Mouse (Mus musculus): ENCODE results near the gene Tnfsf15. TPM values are rescaled to one million over a fixed set of nuclear protein-coding genes. Genes with fewer than 3 reads are reported as not detected.
A peak's percentile ranks its signal among the peaks of the same experiment; 100 is the strongest.

Tnfsf15 gene
- total RNA-seq, 2 experiments from 2014 or later = 0.21 to 0.26 TPM

GRCm38 (mm10) chr4:63743660-63744059 lies 1.3 kb downstream of the Tnfsf15 start:
- DNase-seq (ENCODE audit: low spot score in 2 of 2) = no peak
- intact Hi-C loops (cut with DNase I) = no loop called here

DNA sequence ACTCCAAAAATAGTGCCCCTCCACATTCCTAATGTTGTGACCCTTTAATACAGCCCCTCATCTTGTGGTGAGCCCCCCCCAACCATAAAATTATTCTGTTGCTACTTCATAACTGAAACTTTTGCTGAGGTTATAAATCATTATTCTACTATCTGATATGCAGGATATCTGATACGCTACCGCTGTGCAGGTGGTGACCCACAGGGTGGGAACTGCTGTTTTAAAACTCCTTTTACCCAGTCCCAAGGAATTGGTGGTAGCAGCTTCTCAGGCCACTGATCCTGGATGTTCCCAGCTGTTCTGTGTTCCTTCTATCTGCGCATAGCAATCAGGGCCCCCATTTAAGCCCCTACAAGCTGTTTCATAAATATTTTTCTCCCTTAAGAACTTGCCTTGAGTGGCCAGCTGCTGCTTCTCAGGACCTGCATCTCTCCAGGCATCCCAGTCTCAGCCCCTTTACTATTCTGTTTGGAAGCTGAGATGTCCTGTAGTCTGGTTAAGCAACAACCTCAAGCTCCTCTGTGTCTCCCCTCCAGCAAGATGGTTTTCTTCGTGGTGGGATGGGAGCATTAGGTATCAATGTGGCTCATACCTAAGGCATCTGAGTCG lies 2.0 kb downstream of the Tnfsf15 start:
- intact Hi-C loops (cut with DNase I) = no loop called here
- DNase-seq (ENCODE audit: low spot score in 2 of 2) = no peak

- no peak for DNase-seq (ENCODE audit: low spot score in 2 of 2)
- intact Hi-C loops (cut with DNase I) = no loop called here
Observed at GRCm38 (mm10) chr4:63742101-63742500, 2.8 kb downstream of the Tnfsf15 start.

- no peak for DNase-seq (ENCODE audit: low spot score in 2 of 2)
- intact Hi-C loops (cut with DNase I) = no loop called here
Observed at GRCm38 (mm10) chr4:63740761-63741160, 4.2 kb downstream of the Tnfsf15 start.

GRCm38 (mm10) chr4:63740001-63740400 lies 4.9 kb downstream of the Tnfsf15 start:
- no peak for DNase-seq (ENCODE audit: low spot score in 2 of 2)
- intact Hi-C loops (cut with DNase I) = no loop called here

GRCm38 (mm10) chr4:63739524-63739923 lies 5.4 kb downstream of the Tnfsf15 start:
- DNase-seq (ENCODE audit: low spot score in 2 of 2) = peak; percentile 15 to 17
- intact Hi-C loops (cut with DNase I) = no loop called here

DNA sequence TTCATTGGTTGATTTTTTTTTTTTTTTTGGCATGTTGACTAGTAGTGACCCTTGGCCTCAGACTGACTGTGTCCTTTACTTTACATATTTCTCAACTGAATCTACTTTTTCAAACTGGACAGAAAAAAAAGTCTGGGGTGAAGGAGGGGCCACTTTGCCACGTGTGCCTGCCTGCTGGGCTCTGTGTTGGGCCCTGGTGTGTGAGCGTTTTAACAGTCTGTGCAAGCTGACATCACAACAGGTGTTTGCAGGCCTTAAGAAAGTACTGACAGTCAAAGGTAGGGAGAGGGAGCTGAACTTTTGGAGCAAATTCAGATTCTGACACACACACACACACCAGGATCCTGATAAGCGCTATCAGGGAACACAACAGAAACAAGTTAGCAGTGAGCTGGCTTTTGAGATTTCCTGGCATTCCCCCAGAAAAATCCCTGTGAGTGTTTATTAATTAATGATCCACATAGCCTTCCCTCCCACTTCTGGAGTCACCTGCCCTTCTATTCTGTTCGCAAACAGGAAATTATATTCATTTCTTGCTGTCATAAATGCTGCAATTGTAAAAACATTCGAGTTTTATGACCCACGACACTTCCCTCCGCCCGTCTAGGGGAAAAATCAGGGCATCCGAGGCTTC lies 6.4 kb downstream of the Tnfsf15 start:
- intact Hi-C loops (cut with DNase I) = no loop called here
- DNase-seq (ENCODE audit: low spot score in 2 of 2) = no peak

GRCm38 (mm10) chr4:63731299-63731698 lies 13.6 kb downstream of the Tnfsf15 start:
- intact Hi-C loops (cut with DNase I) = no loop called here

GRCm38 (mm10) chr4:63726727-63727126 lies 18.2 kb downstream of the Tnfsf15 start:
- intact Hi-C loops (cut with DNase I) = no loop called here
- no peak for DNase-seq (ENCODE audit: low spot score in 2 of 2)

More at GRCm38 (mm10) chr4:63731299-63731698, 13.6 kb downstream of the Tnfsf15 start:
- DNase-seq (ENCODE audit: low spot score in 2 of 2) = no peak

- intact Hi-C loops (cut with DNase I) = no loop called here
- DNase-seq (ENCODE audit: low spot score in 2 of 2) = no peak
Observed at GRCm38 (mm10) chr4:63725981-63726380, 18.9 kb downstream of the Tnfsf15 start.

- DNase-seq (ENCODE audit: low spot score in 2 of 2) = peak in 1 of 2 experiments; percentile 6
- intact Hi-C loops (cut with DNase I) = no loop called here
Observed at GRCm38 (mm10) chr4:63717922-63718643, 26.8 kb downstream of the Tnfsf15 start.

- intact Hi-C loops (cut with DNase I) = no loop called here
- no peak for DNase-seq (ENCODE audit: low spot score in 2 of 2)
Observed at GRCm38 (mm10) chr4:63711886-63712285, 33.0 kb downstream of the Tnfsf15 start.

DNA sequence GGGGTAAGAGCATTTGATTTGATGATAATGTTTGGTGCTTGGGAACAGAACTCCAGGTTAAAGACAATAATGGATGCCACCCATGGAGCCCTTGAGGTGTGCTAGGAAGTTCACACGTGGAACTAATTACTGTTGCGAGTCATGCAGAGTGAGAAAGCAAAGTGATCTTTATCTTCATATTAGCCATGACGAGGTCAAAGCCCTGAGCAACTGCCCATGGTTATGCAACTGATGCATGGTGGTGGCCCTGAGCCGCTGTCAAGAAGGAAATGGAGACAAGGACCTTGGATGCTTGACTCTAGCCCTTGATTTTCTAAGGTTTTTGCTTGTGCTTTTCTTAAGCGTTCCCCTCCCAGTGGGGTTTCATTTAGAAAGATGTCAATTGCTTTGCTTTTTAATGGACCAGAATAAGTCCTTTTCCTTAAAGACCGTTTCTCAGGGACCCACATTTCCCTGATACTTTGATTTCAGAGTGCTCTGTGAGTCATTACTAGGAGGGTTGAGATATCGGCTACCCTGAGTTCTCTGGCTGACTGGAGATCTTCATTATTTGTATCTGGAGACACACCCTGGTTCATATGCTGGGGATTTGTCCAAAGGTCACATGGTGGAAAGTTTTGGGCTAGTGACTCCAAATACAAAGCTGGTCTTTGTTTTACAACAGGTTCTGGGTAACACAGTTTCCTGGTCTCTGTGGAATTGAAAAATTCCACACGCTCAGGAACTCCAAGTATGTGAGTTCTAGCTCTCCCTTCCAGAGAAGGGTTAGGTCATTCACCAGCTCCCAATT lies 34.3 kb downstream of the Tnfsf15 start:
- DNase-seq (ENCODE audit: low spot score in 2 of 2) = no peak
- intact Hi-C loops (cut with DNase I) = no loop called here

GRCm38 (mm10) chr4:63706279-63706971 lies 38.5 kb downstream of the Tnfsf15 start:
- intact Hi-C loops (cut with DNase I) = no loop called here
- no peak for DNase-seq (ENCODE audit: low spot score in 2 of 2)

DNA sequence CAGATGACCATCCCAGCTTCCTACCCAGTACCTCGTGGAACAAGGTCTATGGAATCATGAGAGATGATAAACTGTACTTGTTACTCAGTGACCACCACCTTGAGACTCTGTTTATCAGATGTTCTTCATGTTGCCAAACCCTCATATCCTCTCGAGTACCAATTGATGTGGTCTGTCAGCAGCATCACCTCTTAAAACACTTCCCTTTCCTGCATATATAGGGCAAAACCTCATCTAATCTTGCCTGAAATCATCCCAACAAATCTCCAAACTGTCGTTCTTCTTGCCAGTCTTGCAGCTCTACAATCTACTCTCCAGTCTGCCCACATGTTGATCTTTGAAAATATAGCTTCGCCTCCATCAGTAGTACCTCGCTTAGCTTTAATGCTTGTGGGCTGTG lies 40.7 kb downstream of the Tnfsf15 start:
- intact Hi-C loops (cut with DNase I) = no loop called here

DNA sequence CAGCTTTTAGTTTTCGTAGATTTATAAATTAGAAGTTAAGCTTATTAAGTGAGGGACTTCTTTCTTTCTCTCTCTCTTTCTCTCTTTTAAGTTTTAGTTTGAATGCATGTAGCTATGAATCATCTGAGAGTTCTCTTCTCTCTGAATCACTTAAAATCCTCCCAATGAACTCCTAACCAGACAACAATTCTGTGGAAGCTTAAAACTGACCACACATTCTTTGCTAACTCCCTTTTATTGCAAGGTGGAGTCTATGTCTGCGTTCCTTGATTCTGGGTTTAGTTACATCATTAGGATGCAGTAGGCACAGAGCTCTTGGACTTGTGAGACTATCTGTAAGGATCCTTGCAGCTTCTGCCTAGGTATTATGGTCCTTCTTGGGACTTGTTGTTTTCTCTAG lies 41.2 kb downstream of the Tnfsf15 start:
- intact Hi-C loops (cut with DNase I) = no loop called here
- DNase-seq (ENCODE audit: low spot score in 2 of 2) = no peak

More for the DNA sequence above, 40.7 kb downstream of the Tnfsf15 start:
- no peak for DNase-seq (ENCODE audit: low spot score in 2 of 2)

DNA sequence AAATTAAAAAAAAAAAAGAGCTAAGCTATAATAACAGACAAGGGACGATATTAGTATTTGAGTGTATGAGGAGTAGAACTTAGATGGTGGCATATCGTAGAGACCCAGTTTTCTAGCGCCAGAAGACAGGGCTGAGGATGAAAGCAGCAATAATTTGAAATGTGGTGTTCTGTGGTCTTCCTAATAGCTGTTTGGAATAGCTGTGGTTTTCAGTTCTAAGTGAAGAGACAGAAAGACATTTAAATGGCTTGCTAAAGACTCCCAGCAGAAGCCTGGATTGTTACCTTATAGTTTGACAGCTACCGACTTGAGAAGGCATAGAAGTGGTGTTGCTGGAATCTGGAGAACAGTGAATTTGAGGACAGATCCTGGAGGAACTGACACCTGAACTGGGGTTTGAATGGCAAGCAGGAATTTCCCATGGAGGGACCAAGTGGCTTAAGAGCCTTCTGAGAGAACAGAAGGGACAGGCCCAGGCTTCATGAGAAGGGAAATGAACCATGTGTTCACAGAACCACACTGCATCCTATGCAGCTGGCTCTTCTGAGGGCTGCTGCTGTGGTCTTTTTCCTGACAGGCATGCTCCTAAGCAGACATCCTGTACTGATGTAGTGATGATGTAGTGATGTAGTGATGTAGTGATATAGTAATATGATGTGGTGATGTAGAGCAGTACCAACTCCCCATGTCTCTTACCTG lies 42.8 kb downstream of the Tnfsf15 start:
- intact Hi-C loops (cut with DNase I) = no loop called here

GRCm38 (mm10) chr4:63699749-63700148 lies 45.2 kb downstream of the Tnfsf15 start:
- no peak for DNase-seq (ENCODE audit: low spot score in 2 of 2)
- intact Hi-C loops (cut with DNase I) = no loop called here

More for the DNA sequence above, 42.8 kb downstream of the Tnfsf15 start:
- DNase-seq (ENCODE audit: low spot score in 2 of 2) = no peak

DNA sequence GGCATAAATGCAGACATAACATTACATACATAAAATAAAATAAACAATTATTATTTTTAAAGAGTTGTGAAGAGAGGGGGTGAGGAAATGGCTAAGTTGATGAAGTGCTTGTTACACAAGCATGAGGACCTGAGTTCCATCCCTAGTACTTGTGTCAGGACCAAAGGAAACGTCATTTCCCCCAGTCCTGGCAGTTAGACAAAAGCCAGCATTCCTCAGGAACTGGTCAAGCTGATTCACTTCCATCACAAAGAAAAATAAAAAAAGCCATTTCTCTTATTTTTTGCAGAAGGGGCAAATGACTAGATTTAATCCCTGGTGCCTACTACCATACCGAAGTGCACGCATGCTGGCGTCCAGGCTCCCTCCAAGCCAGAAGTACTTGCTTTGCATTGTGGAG lies 48.0 kb downstream of the Tnfsf15 start:
- intact Hi-C loops (cut with DNase I) = no loop called here
- no peak for DNase-seq (ENCODE audit: low spot score in 2 of 2)

Data from left cerebral cortex, postnatal 14 days (tissue).